Mouse (Mus musculus): ENCODE results near the gene Cyp27b1. TPM values are rescaled to one million over a fixed set of nuclear protein-coding genes. Genes with fewer than 3 reads are reported as not detected.
"Not testable (repeated sequence)": the region's sequence is repeated elsewhere in the genome, so short reads cannot be mapped to it uniquely, and the experiment has no call there.

The Cyp27b1 gene
- polyA plus RNA-seq, 1 experiment, result 0.50 TPM

- no peak for DNase-seq (ENCODE audit: low spot score)
Observed at GRCm38 (mm10) chr10:127049395-127050118, 1.5 kb downstream of the Cyp27b1 start.

- no peak for DNase-seq (ENCODE audit: low spot score)
Observed at GRCm38 (mm10) chr10:127050119-127050474, 2.0 kb downstream of the Cyp27b1 start.

GRCm38 (mm10) chr10:127054646-127055045 lies 6.6 kb downstream of the Cyp27b1 start:
- no peak for DNase-seq (ENCODE audit: low spot score)

GRCm38 (mm10) chr10:127055406-127055805 lies 7.4 kb downstream of the Cyp27b1 start:
- DNase-seq (ENCODE audit: low spot score), result no peak

- no peak for DNase-seq (ENCODE audit: low spot score)
Observed at GRCm38 (mm10) chr10:127056490-127056889, 8.4 kb downstream of the Cyp27b1 start.

- peak; percentile 58 for DNase-seq (ENCODE audit: low spot score)
Observed at GRCm38 (mm10) chr10:127058161-127058560, 10.1 kb downstream of the Cyp27b1 start.

GRCm38 (mm10) chr10:127058708-127059107 lies 10.7 kb downstream of the Cyp27b1 start:
- DNase-seq (ENCODE audit: low spot score), result no peak

GRCm38 (mm10) chr10:127059174-127059967 lies 11.3 kb downstream of the Cyp27b1 start:
- DNase-seq (ENCODE audit: low spot score), result peak; percentile 31

- peak; percentile 48 for DNase-seq (ENCODE audit: low spot score)
Observed at GRCm38 (mm10) chr10:127059968-127060916, 12.2 kb downstream of the Cyp27b1 start, which contains the start of gene March9. Gene March9 (minus strand): TSS chr10:127060184.

GRCm38 (mm10) chr10:127061085-127061484 lies 13.0 kb downstream of the Cyp27b1 start:
- DNase-seq (ENCODE audit: low spot score), result no peak

- no peak for DNase-seq (ENCODE audit: low spot score)
Observed at GRCm38 (mm10) chr10:127061513-127061912, 13.5 kb downstream of the Cyp27b1 start.

GRCm38 (mm10) chr10:127062101-127062500 lies 14.1 kb downstream of the Cyp27b1 start:
- not testable (repeated sequence) for DNase-seq (ENCODE audit: low spot score)

- no peak for DNase-seq (ENCODE audit: low spot score)
Observed at GRCm38 (mm10) chr10:127062503-127062902, 14.5 kb downstream of the Cyp27b1 start.

GRCm38 (mm10) chr10:127063239-127063872 lies 15.3 kb downstream of the Cyp27b1 start, which contains the start of gene Cdk4:
Gene Cdk4 (plus strand): TSS chr10:127063534.
- peak; percentile 96 for DNase-seq (ENCODE audit: low spot score)

GRCm38 (mm10) chr10:127063913-127064870 lies 16.1 kb downstream of the Cyp27b1 start:
- DNase-seq (ENCODE audit: low spot score), result no peak

- no peak for DNase-seq (ENCODE audit: low spot score)
Observed at GRCm38 (mm10) chr10:127065981-127066380, 17.9 kb downstream of the Cyp27b1 start.

GRCm38 (mm10) chr10:127066519-127067018 lies 18.5 kb downstream of the Cyp27b1 start:
- DNase-seq (ENCODE audit: low spot score), result no peak

GRCm38 (mm10) chr10:127068360-127069038 lies 20.4 kb downstream of the Cyp27b1 start:
- no peak for DNase-seq (ENCODE audit: low spot score)

Data from urinary bladder, adult 2 months (tissue).